Mouse (Mus musculus): ENCODE measurements at regions not wholly inside any gene's neighbourhood (a gene's known extent, or its start where the extent isn't known, plus 50 kb on each side); places are given as distances from the start of the nearest gene placed in this dataset.
A peak's percentile ranks its signal among the peaks of the same experiment; 100 is the strongest.
"Not testable (repeated sequence)": the region's sequence is repeated elsewhere in the genome, so short reads cannot be mapped to it uniquely, and the experiment has no call there.

- H3K27me3 ChIP-seq (ENCODE audit: control insufficient read depth in 1 of 2, insufficient read depth in 2 of 2, low read length in 2 of 2); H3K9ac ChIP-seq (ENCODE audit: control insufficient read depth, low read depth, low read length, poor library complexity, severe bottlenecking); H3K4me1 ChIP-seq (ENCODE audit: control insufficient read depth in 1 of 2, insufficient read depth in 2 of 2, low read length in 2 of 2); H3K36me3 ChIP-seq (ENCODE audit: control insufficient read depth in 1 of 2, insufficient read depth in 2 of 2, low read length in 2 of 2); DNase-seq (ENCODE audit: low read depth, low spot score); H3K9me3 ChIP-seq (replicated peaks; ENCODE audit: insufficient read depth, low read length); H3K4me3 ChIP-seq (ENCODE audit: control insufficient read depth in 1 of 2, insufficient read depth in 1 of 2, low read depth in 2 of 2, low read length in 2 of 2); H3K79me2 ChIP-seq (ENCODE audit: control insufficient read depth, insufficient read depth, low read length, poor library complexity); H3K27ac ChIP-seq (ENCODE audit: control insufficient read depth, low read depth, low read length): not testable (repeated sequence)
These were observed 91.8 kb downstream of the 2410141K09Rik start for GRCm38 (mm10) chr13:66349131-66349530.

GRCm38 (mm10) chr13:66320280-66320679 lies 92.9 kb upstream of the Gm10772 start:
- not testable (repeated sequence) for H3K9ac ChIP-seq (ENCODE audit: control insufficient read depth, low read depth, low read length, poor library complexity, severe bottlenecking)

DNA sequence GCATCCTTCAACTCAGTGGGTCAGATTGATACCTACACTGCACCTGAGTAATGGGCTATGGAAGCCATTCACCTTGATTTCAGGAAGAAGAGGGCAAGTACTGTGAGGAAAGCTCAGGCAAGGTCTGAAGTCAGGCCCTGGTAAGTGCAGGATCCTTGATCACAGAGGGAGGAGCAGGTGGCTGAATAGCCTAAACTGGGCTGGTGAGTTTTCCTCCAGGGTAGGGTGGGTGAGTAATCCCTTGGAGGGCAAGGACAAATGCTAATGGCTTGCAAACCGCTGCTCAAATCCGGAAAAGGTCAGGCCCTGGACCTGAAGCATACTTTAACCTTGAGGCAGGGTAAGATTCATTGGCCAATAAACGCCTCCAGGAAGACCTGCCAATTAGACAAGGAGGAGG lies 84.4 kb upstream of the Gm10772 start:
- H3K9ac ChIP-seq (ENCODE audit: control insufficient read depth, low read depth, low read length, poor library complexity, severe bottlenecking); H3K27me3 ChIP-seq (ENCODE audit: control insufficient read depth in 1 of 2, insufficient read depth in 2 of 2, low read length in 2 of 2); H3K36me3 ChIP-seq (ENCODE audit: control insufficient read depth in 1 of 2, insufficient read depth in 2 of 2, low read length in 2 of 2); H3K27ac ChIP-seq (ENCODE audit: control insufficient read depth, low read depth, low read length); DNase-seq (ENCODE audit: low read depth, low spot score); H3K9me3 ChIP-seq (replicated peaks; ENCODE audit: insufficient read depth, low read length); H3K79me2 ChIP-seq (ENCODE audit: control insufficient read depth, insufficient read depth, low read length, poor library complexity); H3K4me3 ChIP-seq (ENCODE audit: control insufficient read depth in 1 of 2, insufficient read depth in 1 of 2, low read depth in 2 of 2, low read length in 2 of 2); H3K4me1 ChIP-seq (ENCODE audit: control insufficient read depth in 1 of 2, insufficient read depth in 2 of 2, low read length in 2 of 2): not testable (repeated sequence)

More at GRCm38 (mm10) chr13:66320280-66320679, 92.9 kb upstream of the Gm10772 start:
- DNase-seq (ENCODE audit: low read depth, low spot score); H3K36me3 ChIP-seq (ENCODE audit: control insufficient read depth in 1 of 2, insufficient read depth in 2 of 2, low read length in 2 of 2); H3K79me2 ChIP-seq (ENCODE audit: control insufficient read depth, insufficient read depth, low read length, poor library complexity); H3K9me3 ChIP-seq (replicated peaks; ENCODE audit: insufficient read depth, low read length); H3K4me3 ChIP-seq (ENCODE audit: control insufficient read depth in 1 of 2, insufficient read depth in 1 of 2, low read depth in 2 of 2, low read length in 2 of 2); H3K27ac ChIP-seq (ENCODE audit: control insufficient read depth, low read depth, low read length); H3K27me3 ChIP-seq (ENCODE audit: control insufficient read depth in 1 of 2, insufficient read depth in 2 of 2, low read length in 2 of 2); H3K4me1 ChIP-seq (ENCODE audit: control insufficient read depth in 1 of 2, insufficient read depth in 2 of 2, low read length in 2 of 2): not testable (repeated sequence)

GRCm38 (mm10) chr13:66299901-66300300 lies 72.5 kb upstream of the Gm10772 start:
- H3K79me2 ChIP-seq (ENCODE audit: control insufficient read depth, insufficient read depth, low read length, poor library complexity); H3K4me1 ChIP-seq (ENCODE audit: control insufficient read depth in 1 of 2, insufficient read depth in 2 of 2, low read length in 2 of 2); H3K27me3 ChIP-seq (ENCODE audit: control insufficient read depth in 1 of 2, insufficient read depth in 2 of 2, low read length in 2 of 2); H3K36me3 ChIP-seq (ENCODE audit: control insufficient read depth in 1 of 2, insufficient read depth in 2 of 2, low read length in 2 of 2); H3K9me3 ChIP-seq (replicated peaks; ENCODE audit: insufficient read depth, low read length); H3K4me3 ChIP-seq (ENCODE audit: control insufficient read depth in 1 of 2, insufficient read depth in 1 of 2, low read depth in 2 of 2, low read length in 2 of 2); H3K27ac ChIP-seq (ENCODE audit: control insufficient read depth, low read depth, low read length); H3K9ac ChIP-seq (ENCODE audit: control insufficient read depth, low read depth, low read length, poor library complexity, severe bottlenecking): not testable (repeated sequence)
- peak; percentile 20 for DNase-seq (ENCODE audit: low read depth, low spot score)

DNA sequence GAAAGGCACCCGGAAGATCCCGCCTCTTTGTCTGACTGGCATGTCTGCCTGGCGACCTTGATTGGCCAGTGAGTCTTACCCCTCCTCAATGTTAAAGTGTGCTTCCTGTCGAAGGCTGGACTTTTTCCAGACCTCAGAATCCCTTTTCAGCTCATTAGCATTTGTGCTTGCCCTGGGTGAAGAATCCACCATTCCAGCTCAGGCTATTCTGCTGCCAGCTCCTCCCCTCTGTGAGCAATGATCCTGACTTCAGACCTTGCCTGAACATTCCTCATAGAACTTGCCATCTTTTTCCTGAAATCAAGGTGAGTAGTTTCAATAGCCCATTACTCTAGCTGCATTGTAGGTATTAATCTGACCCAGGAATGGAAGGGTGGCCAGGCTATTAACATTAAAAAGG lies 64.0 kb upstream of the Gm10772 start:
- H3K79me2 ChIP-seq (ENCODE audit: control insufficient read depth, insufficient read depth, low read length, poor library complexity); H3K4me3 ChIP-seq (ENCODE audit: control insufficient read depth in 1 of 2, insufficient read depth in 1 of 2, low read depth in 2 of 2, low read length in 2 of 2); H3K36me3 ChIP-seq (ENCODE audit: control insufficient read depth in 1 of 2, insufficient read depth in 2 of 2, low read length in 2 of 2); DNase-seq (ENCODE audit: low read depth, low spot score); H3K27me3 ChIP-seq (ENCODE audit: control insufficient read depth in 1 of 2, insufficient read depth in 2 of 2, low read length in 2 of 2); H3K9ac ChIP-seq (ENCODE audit: control insufficient read depth, low read depth, low read length, poor library complexity, severe bottlenecking); H3K4me1 ChIP-seq (ENCODE audit: control insufficient read depth in 1 of 2, insufficient read depth in 2 of 2, low read length in 2 of 2); H3K9me3 ChIP-seq (replicated peaks; ENCODE audit: insufficient read depth, low read length); H3K27ac ChIP-seq (ENCODE audit: control insufficient read depth, low read depth, low read length): not testable (repeated sequence)
